Mouse (Mus musculus) lung, postnatal 0 days (tissue): ENCODE results near the gene Sipa1l1.

Experiments
- CTCF ChIP-seq: IDR thresholded peaks from 2 replicates; pipeline ENCODE4 v1.5.1; 2016; ENCODE audit warnings: antibody characterized with exemption, mild to moderate bottlenecking
- EP300 ChIP-seq: IDR thresholded peaks from 2 replicates; pipeline ENCODE4 v1.6.1; 2016; ENCODE audit warnings: antibody characterized with exemption, mild to moderate bottlenecking, control low read depth

DNA sequence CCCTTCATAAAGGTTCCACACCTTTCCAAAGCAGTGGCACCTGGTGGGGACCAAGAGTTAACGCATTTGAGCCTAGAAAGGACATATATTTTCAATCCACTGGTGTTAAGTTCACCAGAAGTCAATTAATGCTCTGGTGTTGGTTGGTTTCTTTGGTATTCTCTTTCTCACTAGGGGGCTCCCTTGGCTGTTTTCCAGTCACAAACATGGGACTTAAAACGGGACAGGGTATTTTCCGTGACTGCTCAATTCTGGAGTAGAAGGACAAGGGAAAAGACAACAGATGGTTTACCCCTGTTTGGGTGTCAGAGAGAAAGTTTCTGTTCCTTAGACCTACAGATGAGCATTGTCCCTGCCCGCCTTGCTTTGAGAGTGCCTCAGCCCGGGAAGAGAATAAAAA is 105.5 kb downstream of the Sipa1l1 start:
- no peak for TF ChIP-seq CTCF
- no peak for TF ChIP-seq EP300
